Mouse (Mus musculus) monocyte, adult 59 days (primary cell): ENCODE results near the gene 1700024B05Rik. TPM values are rescaled to one million over a fixed set of nuclear protein-coding genes. Genes with fewer than 3 reads are reported as not detected.

Source experiments
- total RNA-seq, 2 experiments: library from RNA; stranded (reverse); gene quantifications; one replicate each; pipeline ENCODE4 v1.2.4; 2023

1700024B05Rik gene
- not detected for total RNA-seq

GRCm38 (mm10) chr14:41943695-41944094 lies at the start of gene 1700024B05Rik:
Gene 1700024B05Rik (plus strand): TSS chr14:41943995.

GRCm38 (mm10) chr14:41907190-41907589 lies 36.6 kb upstream of the 1700024B05Rik start, which contains the start of gene Gm7980:
Gene Gm7980 (minus strand): TSS chr14:41907290.

GRCm38 (mm10) chr14:41924649-41925048 lies 19.1 kb upstream of the 1700024B05Rik start, which contains the start of gene 1700049E17Rik1:
Gene 1700049E17Rik1 (plus strand): TSS chr14:41924949.

GRCm38 (mm10) chr14:41967827-41968226 lies 24.0 kb downstream of the 1700024B05Rik start, which contains the start of gene Gm6401:
Gene Gm6401 (minus strand): TSS chr14:41967927.

GRCm38 (mm10) chr14:41983225-41983624 lies 39.4 kb downstream of the 1700024B05Rik start, which contains the start of gene Gm3543:
Gene Gm3543 (minus strand): TSS chr14:41983325.

Other genes with a start within 250 kb of the 1700024B05Rik start
- gene Gm8068, start 242.1 kb upstream of the 1700024B05Rik start, total RNA-seq: not detected
- not detected for gene Gm7929, start 193.4 kb upstream of the 1700024B05Rik start, total RNA-seq
- gene Gm47189, start 171.6 kb upstream of the 1700024B05Rik start, total RNA-seq: not detected
- gene Gm7980, start 36.7 kb upstream of the 1700024B05Rik start, total RNA-seq: not detected
- gene 1700049E17Rik1, start 19.0 kb upstream of the 1700024B05Rik start, total RNA-seq: not detected
- not detected for gene Gm6401, start 23.9 kb downstream of the 1700024B05Rik start, total RNA-seq
- gene Gm3543, start 39.3 kb downstream of the 1700024B05Rik start, total RNA-seq: not detected
- gene Gm7951, start 173.4 kb downstream of the 1700024B05Rik start, total RNA-seq: not detected
- gene Gm17027, start 218.6 kb downstream of the 1700024B05Rik start, total RNA-seq: not detected
- not detected for gene Gm3573, start 246.8 kb downstream of the 1700024B05Rik start, total RNA-seq